Mouse (Mus musculus) cerebellum, postnatal 36 days (tissue): ENCODE measurements around the gene Lrrc7.

Experiments used
- DNase-seq, 2 experiments: peaks; one replicate each; pipeline ENCODE4 v3.0.0; 2021 to 2022; ENCODE audit warnings: mixed read lengths in 2 of 2

Lrrc7 gene

GRCm38 (mm10) chr3:158561987-158562360, at the start of gene Lrrc7:
TSS of gene Lrrc7 (minus strand) at chr3:158562221.
- DNase-seq: peak in 1 of 2 experiments; percentile 54

- DNase-seq: no peak
Measured at GRCm38 (mm10) chr3:158607065-158607464, 45.0 kb upstream of the Lrrc7 start.

GRCm38 (mm10) chr3:158605274-158605673, 43.3 kb upstream of the Lrrc7 start:
- no peak for DNase-seq

GRCm38 (mm10) chr3:158561256-158561986, 600 bp downstream of the Lrrc7 start:
- DNase-seq: peak; percentile 38 to 39

GRCm38 (mm10) chr3:158560891-158561255, 1.1 kb downstream of the Lrrc7 start:
- DNase-seq: peak; percentile 22 to 33

GRCm38 (mm10) chr3:158559691-158560650, 2.0 kb downstream of the Lrrc7 start:
- no peak for DNase-seq

- no peak for DNase-seq
Measured at GRCm38 (mm10) chr3:158559131-158559658, 2.8 kb downstream of the Lrrc7 start.

GRCm38 (mm10) chr3:158558631-158559030, 3.4 kb downstream of the Lrrc7 start:
- DNase-seq: no peak

- no peak for DNase-seq
Measured at GRCm38 (mm10) chr3:158554280-158554679, 7.7 kb downstream of the Lrrc7 start.

- no peak for DNase-seq
Measured at GRCm38 (mm10) chr3:158552105-158552504, 9.9 kb downstream of the Lrrc7 start.

GRCm38 (mm10) chr3:158543481-158543880, 18.5 kb downstream of the Lrrc7 start:
- DNase-seq: no peak

GRCm38 (mm10) chr3:158532859-158533258, 29.2 kb downstream of the Lrrc7 start:
- DNase-seq: no peak

- no peak for DNase-seq
Measured at GRCm38 (mm10) chr3:158528471-158528870, 33.5 kb downstream of the Lrrc7 start.

- DNase-seq: no peak
Measured at GRCm38 (mm10) chr3:158493730-158494129, 68.3 kb downstream of the Lrrc7 start.

GRCm38 (mm10) chr3:158479677-158480076, 82.3 kb downstream of the Lrrc7 start:
- DNase-seq: no peak

- DNase-seq: no peak
Measured at GRCm38 (mm10) chr3:158400600-158400999, 161.4 kb downstream of the Lrrc7 start.

- no peak for DNase-seq
Measured at GRCm38 (mm10) chr3:158391534-158391933, 170.5 kb downstream of the Lrrc7 start.

GRCm38 (mm10) chr3:158388076-158388454, 174.0 kb downstream of the Lrrc7 start:
- no peak for DNase-seq

- DNase-seq: no peak
Measured at GRCm38 (mm10) chr3:158387413-158388075, 174.5 kb downstream of the Lrrc7 start.

- no peak for DNase-seq
Measured at GRCm38 (mm10) chr3:158386848-158387247, 175.2 kb downstream of the Lrrc7 start.

- peak; percentile 9 to 20 for DNase-seq
Measured at GRCm38 (mm10) chr3:158375885-158376284, 186.1 kb downstream of the Lrrc7 start.

- no peak for DNase-seq
Measured at GRCm38 (mm10) chr3:158369169-158369568, 192.9 kb downstream of the Lrrc7 start.

- no peak for DNase-seq
Measured at GRCm38 (mm10) chr3:158365801-158366200, 196.2 kb downstream of the Lrrc7 start.
